Mouse (Mus musculus): Measurements from ENCODE around the gene Exosc3.

Gene Exosc3

GRCm38 (mm10) chr4:45279981-45280548 lies 62.5 kb downstream of the Exosc3 start:
- peak; percentile 61 for DNase-seq (ENCODE audit: low read depth, low spot score)

- no peak for DNase-seq (ENCODE audit: low read depth, low spot score)
Measured at GRCm38 (mm10) chr4:45279292-45279691, 63.2 kb downstream of the Exosc3 start.

GRCm38 (mm10) chr4:45275770-45276169 lies 66.8 kb downstream of the Exosc3 start:
- DNase-seq (ENCODE audit: low read depth, low spot score) = no peak

- peak; percentile 19 for DNase-seq (ENCODE audit: low read depth, low spot score)
Measured at GRCm38 (mm10) chr4:45271041-45271452, 71.5 kb downstream of the Exosc3 start.

- DNase-seq (ENCODE audit: low read depth, low spot score) = no peak
Measured at GRCm38 (mm10) chr4:45267883-45268282, 74.6 kb downstream of the Exosc3 start.

Measured in forelimb bud, embryonic 11.5 days (tissue).